Mouse (Mus musculus) testis, adult 2 months (tissue): ENCODE measurements around the gene Bmp4.

Experiments
- CTCF ChIP-seq: fragments of 200-500 bp; IDR thresholded peaks from 2 replicates; pipeline ENCODE4 v1.5.1; 2012; ENCODE audit warnings: low read depth, mild to moderate bottlenecking, inconsistent platforms, low read length, moderate library complexity; ENCODE audit not compliant: control insufficient read depth, insufficient read depth, insufficient replicate concordance
- POLR2A ChIP-seq: fragments of 200-500 bp; IDR thresholded peaks from 2 replicates; pipeline ENCODE4 v1.6.1; 2012; ENCODE audit warnings: low read depth, mild to moderate bottlenecking, inconsistent platforms, low read length, moderate library complexity; ENCODE audit not compliant: control insufficient read depth

GRCm38 (mm10) chr14:46390249-46390775 lies at the start of gene Bmp4:
- TF ChIP-seq CTCF = no peak
- no peak for TF ChIP-seq POLR2A
